Mouse (Mus musculus) CH12.LX (cell line): ENCODE measurements around the gene Cc2d1b. TPM values are rescaled to one million over a fixed set of nuclear protein-coding genes. Genes with fewer than 3 reads are reported as not detected.

Experiments
- DNase-seq: peaks from one replicate; pipeline ENCODE4 v3.0.0-alpha.2; 2013; ENCODE audit errors: extremely low read depth
- H3K27ac ChIP-seq: 2 replicates; pipeline ENCODE4 v1.5.1; 2012; ENCODE audit warnings: low read depth, mild to moderate bottlenecking, control low read depth, moderate library complexity; ENCODE audit not compliant: insufficient read depth
- H3K27me3 ChIP-seq: replicated peaks from 2 replicates; pipeline ENCODE3; 2012; ENCODE audit warnings: inconsistent platforms
- H3K36me3 ChIP-seq, 2 experiments: replicated peaks in 1 of 2; 2 replicates each; pipeline versions ENCODE3 to v1.6.1; 2012; ENCODE audit warnings: inconsistent platforms in 1 of 2, low read length in 1 of 2, mild to moderate bottlenecking in 1 of 2, mixed read lengths in 1 of 2, moderate library complexity in 1 of 2; ENCODE audit not compliant: control insufficient read depth in 1 of 2, insufficient read depth in 1 of 2
- H3K4me1 ChIP-seq, 2 experiments: 2 replicates each; pipeline ENCODE4 v1.6.1; 2012; ENCODE audit warnings: inconsistent platforms in 1 of 2, moderate library complexity in 1 of 2; ENCODE audit not compliant: insufficient read depth in 2 of 2, control insufficient read depth in 1 of 2
- H3K4me2 ChIP-seq: 2 replicates; pipeline ENCODE4 v1.6.1; 2012; ENCODE audit warnings: low read depth, mild to moderate bottlenecking, control low read depth; ENCODE audit not compliant: poor library complexity, insufficient read depth, severe bottlenecking
- H3K4me3 ChIP-seq, 3 experiments: fragments of 150-350 bp in 1 of 3; sonication (generic) in 1 of 3; replicated peaks in 1 of 3; 2 replicates each; pipeline versions ENCODE3 to v1.5.1; 2011 to 2012; ENCODE audit warnings: low read depth in 2 of 3, low read length in 2 of 3, mild to moderate bottlenecking in 2 of 3, moderate library complexity in 2 of 3, control low read depth in 1 of 3, improper control_type of control experiment in 1 of 3, inconsistent platforms in 1 of 3, mixed read lengths in 1 of 3; ENCODE audit not compliant: poor library complexity in 1 of 3
- H3K79me2 ChIP-seq: replicated peaks from 2 replicates; pipeline ENCODE4 v1.6.1; 2012; ENCODE audit warnings: mild to moderate bottlenecking, moderate library complexity; ENCODE audit not compliant: control insufficient read depth, poor library complexity, insufficient read depth, severe bottlenecking; ENCODE audit errors: extremely low read depth
- H3K9ac ChIP-seq: 2 replicates; pipeline ENCODE4 v1.6.1; 2012; ENCODE audit warnings: low read depth, mild to moderate bottlenecking, control low read depth, moderate library complexity; ENCODE audit not compliant: insufficient read depth
- H3K9me3 ChIP-seq: replicated peaks from 2 replicates; pipeline ENCODE3; 2012; ENCODE audit warnings: low read length, inconsistent platforms, mixed read lengths
- BHLHE40 ChIP-seq: IDR thresholded peaks from 2 replicates; pipeline ENCODE4 v1.6.1; 2011; ENCODE audit warnings: mild to moderate bottlenecking, low read depth, low read length, improper control_type of control experiment
- CHD1 ChIP-seq: IDR thresholded peaks from 2 replicates; pipeline ENCODE4 v1.6.1; 2012; ENCODE audit warnings: low read depth, low read length, improper control_type of control experiment, inconsistent platforms
- CHD2 ChIP-seq: IDR thresholded peaks from 2 replicates; pipeline ENCODE4 v1.6.1; 2011; ENCODE audit warnings: low read length, improper control_type of control experiment
- CTCF ChIP-seq, 2 experiments: IDR thresholded peaks in 1 of 2; conservative IDR thresholded peaks in 1 of 2; 2 replicates each; pipeline ENCODE4 v1.5.1; 2011 to 2012; ENCODE audit warnings: low read depth in 2 of 2, low read length in 2 of 2, improper control_type of control experiment in 1 of 2, inconsistent platforms in 1 of 2, mild to moderate bottlenecking in 1 of 2, moderate library complexity in 1 of 2
- E2F4 ChIP-seq: IDR thresholded peaks from 2 replicates; pipeline ENCODE4 v1.6.1; 2011; ENCODE audit warnings: low read depth, low read length, improper control_type of control experiment; ENCODE audit not compliant: insufficient replicate concordance
- ELF1 ChIP-seq: IDR thresholded peaks from 2 replicates; pipeline ENCODE4 v1.6.1; 2014; ENCODE audit warnings: low read depth, mild to moderate bottlenecking, inconsistent platforms, low read length, improper control_type of control experiment
- EP300 ChIP-seq: IDR thresholded peaks from 2 replicates; pipeline ENCODE4 v1.6.1; 2011; ENCODE audit warnings: low read length, improper control_type of control experiment
- ETS1 ChIP-seq: conservative IDR thresholded peaks from 2 replicates; pipeline ENCODE4 v1.6.1; 2012; ENCODE audit warnings: low read depth, mild to moderate bottlenecking, inconsistent platforms, low read length, improper control_type of control experiment, moderate library complexity
- GABPA ChIP-seq: IDR thresholded peaks from 2 replicates; pipeline ENCODE4 v1.6.1; 2012; ENCODE audit warnings: low read depth, low read length, improper control_type of control experiment, inconsistent platforms; ENCODE audit not compliant: insufficient replicate concordance
- HCFC1 ChIP-seq: IDR thresholded peaks from 2 replicates; pipeline ENCODE4 v1.6.1; 2012; ENCODE audit warnings: low read depth, mild to moderate bottlenecking, inconsistent platforms, low read length, improper control_type of control experiment
- IRF4 ChIP-seq: IDR thresholded peaks from 2 replicates; pipeline ENCODE4 v1.6.1; 2014; ENCODE audit warnings: low read depth, mild to moderate bottlenecking, inconsistent platforms, low read length, improper control_type of control experiment
- JUN ChIP-seq: IDR thresholded peaks from 2 replicates; pipeline ENCODE4 v1.6.1; 2011; ENCODE audit warnings: low read depth, mild to moderate bottlenecking, low read length, improper control_type of control experiment, moderate library complexity; ENCODE audit not compliant: insufficient read depth
- JUND ChIP-seq: conservative IDR thresholded peaks from 2 replicates; pipeline ENCODE4 v1.6.1; 2011; ENCODE audit warnings: low read depth, low read length, improper control_type of control experiment
- MAFK ChIP-seq: IDR thresholded peaks from 2 replicates; pipeline ENCODE4 v1.6.1; 2011; ENCODE audit warnings: low read length, improper control_type of control experiment; ENCODE audit not compliant: insufficient replicate concordance
- MAX ChIP-seq: IDR thresholded peaks from 2 replicates; pipeline ENCODE4 v1.6.1; 2011; ENCODE audit warnings: low read length, improper control_type of control experiment
- MAZ ChIP-seq: IDR thresholded peaks from 2 replicates; pipeline ENCODE4 v1.6.1; 2012; ENCODE audit warnings: low read depth, mild to moderate bottlenecking, inconsistent platforms, low read length, improper control_type of control experiment, moderate library complexity
- MEF2A ChIP-seq: IDR thresholded peaks from 2 replicates; pipeline ENCODE4 v1.6.1; 2014; ENCODE audit warnings: low read depth, mild to moderate bottlenecking, inconsistent platforms, low read length, improper control_type of control experiment, borderline replicate concordance
- MXI1 ChIP-seq: IDR thresholded peaks from 2 replicates; pipeline ENCODE4 v1.6.1; 2011; ENCODE audit warnings: mild to moderate bottlenecking, low read depth, low read length, improper control_type of control experiment
- MYC ChIP-seq: IDR thresholded peaks from 2 replicates; pipeline ENCODE4 v1.6.1; 2011; ENCODE audit warnings: low read depth, mild to moderate bottlenecking, improper control_type of control experiment, low read length
- NELFE ChIP-seq: IDR thresholded peaks from 2 replicates; pipeline ENCODE4 v1.6.1; 2011; ENCODE audit warnings: low read depth, low read length, improper control_type of control experiment
- NRF1 ChIP-seq: IDR thresholded peaks from 2 replicates; pipeline ENCODE4 v1.6.1; 2014; ENCODE audit warnings: low read depth, mild to moderate bottlenecking, inconsistent platforms, low read length, improper control_type of control experiment, moderate library complexity
- PAX5 ChIP-seq: IDR thresholded peaks from 2 replicates; pipeline ENCODE4 v1.6.1; 2012; ENCODE audit warnings: low read length, inconsistent platforms, mixed read lengths
- POLR2A ChIP-seq: IDR thresholded peaks from 2 replicates; pipeline ENCODE4 v1.6.1; 2011; ENCODE audit warnings: low read depth, mild to moderate bottlenecking, improper control_type of control experiment, low read length
- POLR2AphosphoS2 ChIP-seq: IDR thresholded peaks from 2 replicates; pipeline ENCODE4 v1.6.1; 2011; ENCODE audit warnings: low read depth, low read length, improper control_type of control experiment
- RAD21 ChIP-seq: IDR thresholded peaks from 2 replicates; pipeline ENCODE4 v1.6.1; 2011; ENCODE audit warnings: low read depth, mild to moderate bottlenecking, low read length, improper control_type of control experiment, moderate library complexity
- RCOR1 ChIP-seq: conservative IDR thresholded peaks from 2 replicates; pipeline ENCODE4 v1.6.1; 2012; ENCODE audit warnings: low read depth, mild to moderate bottlenecking, inconsistent platforms, low read length, improper control_type of control experiment
- SIN3A ChIP-seq: IDR thresholded peaks from 2 replicates; pipeline ENCODE4 v1.6.1; 2012; ENCODE audit warnings: low read length, improper control_type of control experiment, inconsistent platforms
- SMC3 ChIP-seq: IDR thresholded peaks from 2 replicates; pipeline ENCODE4 v1.6.1; 2011; ENCODE audit warnings: low read depth, low read length, improper control_type of control experiment
- TBP ChIP-seq: conservative IDR thresholded peaks from 2 replicates; pipeline ENCODE4 v1.6.1; 2011; ENCODE audit warnings: low read depth, low read length, improper control_type of control experiment
- TCF12 ChIP-seq: IDR thresholded peaks from 2 replicates; pipeline ENCODE4 v1.6.1; 2014; ENCODE audit warnings: low read depth, mild to moderate bottlenecking, inconsistent platforms, low read length, improper control_type of control experiment
- UBTF ChIP-seq: IDR thresholded peaks from 2 replicates; pipeline ENCODE4 v1.6.1; 2012; ENCODE audit warnings: low read depth, mild to moderate bottlenecking, inconsistent platforms, low read length, improper control_type of control experiment, moderate library complexity
- USF1 ChIP-seq: IDR thresholded peaks from 2 replicates; pipeline ENCODE4 v1.6.1; 2014; ENCODE audit warnings: low read depth, mild to moderate bottlenecking, inconsistent platforms, low read length, improper control_type of control experiment
- USF2 ChIP-seq: conservative IDR thresholded peaks from 2 replicates; pipeline ENCODE4 v1.6.1; 2011; ENCODE audit warnings: low read depth, low read length, improper control_type of control experiment
- ZC3H11A ChIP-seq: IDR thresholded peaks from 2 replicates; pipeline ENCODE4 v1.6.1; 2012; ENCODE audit warnings: low read depth, mild to moderate bottlenecking, inconsistent platforms, low read length, improper control_type of control experiment
- ZKSCAN1 ChIP-seq: IDR thresholded peaks from 2 replicates; pipeline ENCODE4 v1.6.1; 2012; ENCODE audit warnings: low read depth, inconsistent platforms, low read length, improper control_type of control experiment, borderline replicate concordance
- ZMIZ1 ChIP-seq: IDR thresholded peaks from 2 replicates; pipeline ENCODE4 v1.6.1; 2012; ENCODE audit warnings: low read depth, mild to moderate bottlenecking, inconsistent platforms, low read length, improper control_type of control experiment
- ZNF384 ChIP-seq: IDR thresholded peaks from 2 replicates; pipeline ENCODE4 v1.6.1; 2012; ENCODE audit warnings: low read depth, low read length, improper control_type of control experiment, inconsistent platforms
- dilution Hi-C: fragments of 300-500 bp; cut with MboI; formaldehyde crosslinking; loops from 2 replicates; pipeline ENCODE4 v1.14.3; 2020; ENCODE audit warnings: low sequenced_read_pairs; ENCODE audit not compliant: extremely low pct_unique_long_range_greater_than_20kb, extremely low pct_ligation_motif_present
- in situ Hi-C: fragments of 300-500 bp; cut with MboI; formaldehyde crosslinking; loops from 3 replicates; pipeline ENCODE4 v1.14.3; 2019; ENCODE audit warnings: low sequenced_read_pairs, low pct_ligation_motif_present, low pct_unique_long_range_greater_than_20kb, mixed read lengths
- polyA plus RNA-seq: library from polyadenylated mRNA; unstranded; fragments of >175 nt; gene quantifications from 2 replicates; pipeline ENCODE4 v1.2.1, GENCODE M21; 2012; ENCODE audit warnings: low read depth; ENCODE audit not compliant: insufficient read length
- total RNA-seq, 2 experiments: library from RNA; depleted of rRNA; stranded (reverse); fragments of 300-350 nt in 1 of 2; fragments of >200 nt in 1 of 2; gene quantifications; 2 replicates each; pipeline ENCODE4 v1.2.3; 2012 to 2014

The Cc2d1b gene
- total and polyA plus RNA-seq, 3 experiments = 48.9 to 61.4 (median 57.5) TPM

DNA sequence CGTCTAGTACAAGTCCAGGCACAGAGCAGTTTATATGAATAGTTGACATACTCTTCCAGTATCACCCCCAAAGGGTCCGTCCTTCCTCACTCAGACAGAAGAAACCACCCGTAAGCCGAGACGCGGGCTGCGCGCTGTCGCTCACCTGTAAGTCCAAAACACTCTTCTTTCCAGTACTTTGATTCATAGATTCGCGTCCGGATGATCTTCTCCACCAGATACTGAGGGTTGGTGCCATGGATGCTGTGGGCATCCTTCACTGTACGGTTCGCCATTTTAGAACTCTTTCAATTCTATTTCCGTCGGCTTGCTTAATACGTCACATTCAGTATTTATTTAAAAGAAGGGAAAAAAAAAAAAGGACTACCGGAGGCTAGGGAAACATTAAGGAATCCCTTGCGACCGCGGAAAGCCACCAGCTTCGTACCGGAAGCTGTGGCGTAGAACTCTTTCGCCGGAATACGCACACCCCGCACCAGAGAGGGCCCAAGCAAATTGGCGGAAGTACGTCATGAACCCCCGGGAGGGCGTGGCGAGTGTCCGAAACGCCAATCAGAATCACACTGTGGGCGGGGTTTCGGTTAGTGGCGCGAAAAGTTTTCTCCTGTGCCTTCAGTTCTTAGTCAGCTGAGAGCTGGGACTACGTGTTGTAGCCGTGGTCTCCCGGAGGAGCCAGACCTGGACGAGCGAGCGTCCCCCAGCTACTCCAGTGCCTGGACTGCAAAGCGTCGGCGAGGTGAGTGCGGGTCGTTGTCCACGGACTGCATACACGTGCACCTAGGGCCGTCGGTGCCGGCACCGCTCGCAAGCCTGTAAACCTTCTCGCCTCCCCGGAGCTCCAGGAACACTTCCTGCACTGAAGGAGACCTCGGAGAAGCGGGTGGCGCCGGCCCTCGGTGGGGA lies 40.6 kb upstream of the Cc2d1b start, which contains the start of the genes Prpf38a and Orc1:
TSS of gene Prpf38a (minus strand) at position 497 of the 903 bp plus-strand sequence.
TSS of gene Orc1 (plus strand) at position 584 of the 903 bp plus-strand sequence.
- Histone ChIP-seq H3K27me3 (no peaks in the 10 kb centered on the region), H3K79me2 (peaks cover 45% of the 10 kb centered on the region), H3K9me3 (no peaks in the 10 kb centered on the region), H3K4me1 (peaks cover 0 to 19% of the 10 kb centered on the region in 2 experiments; a peak in 3 of 4 replicates), H3K9ac (peak within 1 kb of the TSS; percentile 81), H3K4me2 (peak within 1 kb of the TSS; percentile 97), H3K4me3 (peak within 1 kb of the TSS; percentile 67 to 95 (median 95)), H3K27ac (peak within 1 kb of the TSS; percentile 46; the same call in 1 of the 2 replicates), H3K36me3 (peaks cover 15 to 31% of the 10 kb centered on the region in 2 experiments)
- DNase-seq = peak; percentile 99
- in situ Hi-C loops = no loop called here
- dilution Hi-C loops = no loop called here
- TF ChIP-seq ZC3H11A (no peak), SIN3A (peak; percentile 99), TCF12 (peak; percentile 88), EP300 (no peak), JUN (no peak; the same call in 1 of the 2 replicates), MAFK (no peak), JUND (no peak; the same call in 1 of the 2 replicates), CHD1 (no peak), NELFE (peak; percentile 91), UBTF (no peak), TBP (peak; percentile 84), NRF1 (peak; percentile 40; the same call in 1 of the 2 replicates), CHD2 (peak; percentile 48; the same call in 1 of the 2 replicates), ZKSCAN1 (no peak), MXI1 (peak; percentile 96), RAD21 (no peak), IRF4 (peak; percentile 75), CTCF (conservative IDR thresholded peaks at IDR 0.05 in 1 of 2, IDR thresholded peaks at IDR 0.05 in 1 of 2; ENCODE audit: low read depth in 2 of 2, low read length in 2 of 2) (no peak), MAZ (peak; percentile 79; the same call in 1 of the 2 replicates), MAX (peak; percentile 69), USF2 (no peak), ZMIZ1 (peak; percentile 73; the same call in 1 of the 2 replicates), ELF1 (peak; percentile 93), POLR2AphosphoS2 (peak; percentile 68; the same call in 1 of the 2 replicates), ZNF384 (peak; percentile 99), BHLHE40 (peak; percentile 54), SMC3 (no peak), MEF2A (peak; percentile 62; the same call in 1 of the 2 replicates), GABPA (0 out of 2 replicates have a peak, but pooled peaks have one; percentile 39), HCFC1 (peak; percentile 90), PAX5 (no peak), POLR2A (peak; percentile 93), MYC (peak; percentile 19; the same call in 1 of the 2 replicates), ETS1 (peak; percentile 87), USF1 (no peak), E2F4 (peak; percentile 98), RCOR1 (no peak)
